ENCODE assay signal across 7 mouse cellular contexts in genomic region chr10:80227166-80227539, GRCm38 (mm10). TPM values are rescaled to one million over a fixed set of nuclear protein-coding genes. Genes with fewer than 3 reads are reported as not detected.
DNase-seq lines count a peak whose midpoint lies in the region; ATAC-seq and TF ChIP-seq lines count a peak whose summit lies in the region.

No protein-coding gene starts in this region.

- no peak for TF ChIP-seq POLR2A in small intestine, adult 2 months (IDR thresholded peaks at IDR 0.05; ENCODE audit: low read depth, low read length)

- peak overlapping the region; percentile 94 for H3K4me2 ChIP-seq in lung, embryonic 16.5 days (ENCODE audit: low read depth, low read length)
- peak overlapping the region; percentile 91 for H3K4me2 ChIP-seq in limb, embryonic 11.5 days (ENCODE audit: low read depth, severe bottlenecking)

- DNase-seq in lung, adult 18-20 months = no peak
- DNase-seq in limb, embryonic 11.5 days (ENCODE audit: low spot score) = no peak
- no peak for DNase-seq in left cerebral cortex, postnatal 14 days (ENCODE audit: low spot score in 2 of 2)
- no peak for DNase-seq in cerebellum, adult 11-12 months

- peaks cover 24% of the 10 kb centered on the region for H3K4me1 ChIP-seq in lung, embryonic 16.5 days (replicated peaks; ENCODE audit: control insufficient read depth, insufficient read depth, low read length)
- H3K4me1 ChIP-seq in erythroblast, embryonic 14.5 days (ENCODE audit: control insufficient read depth) = peaks cover 37% of the 10 kb centered on the region
- peaks cover 25% of the 10 kb centered on the region for H3K4me1 ChIP-seq in limb, embryonic 11.5 days (ENCODE audit: control insufficient read depth, insufficient read depth, low read length)
- peaks cover 9% of the 10 kb centered on the region for H3K4me1 ChIP-seq in small intestine, adult 2 months (ENCODE audit: control insufficient read depth, insufficient read depth, insufficient read length, low read length)

- no peak for TF ChIP-seq CTCF in small intestine, adult 2 months (IDR thresholded peaks at IDR 0.05; ENCODE audit: extremely low read depth, insufficient read length, insufficient replicate concordance, low read depth, low read length)

- no peaks in the 10 kb centered on the region for H3K9me3 ChIP-seq in lung, embryonic 16.5 days (ENCODE audit: control insufficient read depth, low read length)
- H3K9me3 ChIP-seq in erythroblast, embryonic 14.5 days (ENCODE audit: control insufficient read depth, low read length) = no peaks in the 10 kb centered on the region
- no peaks in the 10 kb centered on the region for H3K9me3 ChIP-seq in limb, embryonic 11.5 days (ENCODE audit: control insufficient read depth, low read length)

- peak overlapping the region; percentile 97 for H3K9ac ChIP-seq in lung, embryonic 16.5 days (ENCODE audit: low read length)
- H3K9ac ChIP-seq in limb, embryonic 11.5 days (ENCODE audit: low read length) = peak overlapping the region; percentile 97

- WGBS in lung, embryonic 16.5 days = 3% methylated on average over 10 of the region's 10 CpGs
- WGBS in limb, embryonic 11.5 days = 11% methylated on average over 10 of the region's 10 CpGs
- WGBS in small intestine, adult 2 months = 3% methylated on average over 10 of the region's 10 CpGs

- no peaks in the 10 kb centered on the region for H3K27me3 ChIP-seq in lung, embryonic 16.5 days (ENCODE audit: control insufficient read depth, insufficient read depth, low read depth, low read length)
- H3K27me3 ChIP-seq in erythroblast, embryonic 14.5 days (ENCODE audit: control insufficient read depth) = peaks cover 8% of the 10 kb centered on the region
- H3K27me3 ChIP-seq in limb, embryonic 11.5 days (ENCODE audit: control insufficient read depth, insufficient read depth, low read length) = no peaks in the 10 kb centered on the region
- H3K27me3 ChIP-seq in small intestine, adult 2 months (ENCODE audit: control insufficient read depth, insufficient read depth, low read length) = no peaks in the 10 kb centered on the region

- intact Hi-C loops in left cerebral cortex, postnatal 14 days (cut with DNase I) = no loop called here

- peak overlapping the region; percentile 87 for H3K4me3 ChIP-seq in lung, embryonic 16.5 days (ENCODE audit: low read length)
- peak overlapping the region; percentile 84 for H3K4me3 ChIP-seq in erythroblast, embryonic 14.5 days (replicated peaks)
- peak overlapping the region; percentile 88 for H3K4me3 ChIP-seq in limb, embryonic 11.5 days (ENCODE audit: low read depth, low read length)
- peak overlapping the region; percentile 83 for H3K4me3 ChIP-seq in small intestine, adult 2 months (ENCODE audit: low read depth, low read length)

- H3K36me3 ChIP-seq in lung, embryonic 16.5 days (ENCODE audit: control insufficient read depth, insufficient read depth, low read length) = peaks cover 16% of the 10 kb centered on the region
- peaks cover 43% of the 10 kb centered on the region for H3K36me3 ChIP-seq in erythroblast, embryonic 14.5 days (ENCODE audit: control insufficient read depth)
- H3K36me3 ChIP-seq in limb, embryonic 11.5 days (ENCODE audit: control insufficient read depth, insufficient read depth, low read length) = peaks cover 16% of the 10 kb centered on the region
- peaks cover 18% of the 10 kb centered on the region for H3K36me3 ChIP-seq in small intestine, adult 2 months (ENCODE audit: control insufficient read depth, insufficient read depth, low read length)

- peak overlapping the region; percentile 92 for H3K27ac ChIP-seq in lung, embryonic 16.5 days (ENCODE audit: low read length)
- H3K27ac ChIP-seq in limb, embryonic 11.5 days (replicated peaks; ENCODE audit: low read depth, low read length) = peak overlapping the region; percentile 91; the same call in 1 of the 2 replicates
- H3K27ac ChIP-seq in small intestine, adult 2 months (ENCODE audit: insufficient read depth, low read depth, low read length) = 0 out of 2 replicates have a peak overlapping the region, but pooled peaks have one; percentile 12

- no peak for ATAC-seq in lung, embryonic 16.5 days (ENCODE audit: low read depth)
- no peak for ATAC-seq in limb, embryonic 11.5 days (ENCODE audit: insufficient number of reproducible peaks, low FRiP score, low TSS enrichment, low read depth)

RNA-seq across cellular contexts. Expression of gene Mum1, which starts 0.9 kb away (rescaled TPM):
- polyA plus RNA-seq in lung, embryonic 16.5 days (2015; fragmentation: Nextera tagmentation; extraction: Ambion mirVana) = 66.4 and 68.7 TPM in 2 replicates
- polyA plus RNA-seq in erythroblast, embryonic 14.5 days (2012) = 4.2 and 4.7 TPM in 2 replicates
- polyA plus RNA-seq in limb, embryonic 11.5 days (2014; fragmentation: Nextera tagmentation; extraction: Ambion mirVana) = 84.6 and 87.1 TPM in 2 replicates
- polyA plus RNA-seq in small intestine, adult 2 months (2012; rRNA removed) = 11.6 and 23.7 TPM in 2 replicates
- total RNA-seq in left cerebral cortex, postnatal 14 days (2021) = 10 to 100 TPM; 39.4 to 41.5 TPM

RNA-seq across cellular contexts. Expression of gene Ndufs7, which starts 21.8 kb away (rescaled TPM):
- 313 and 320 TPM in 2 replicates for polyA plus RNA-seq in lung, embryonic 16.5 days (2015; fragmentation: Nextera tagmentation; extraction: Ambion mirVana)
- 19.0 and 28.9 TPM in 2 replicates for polyA plus RNA-seq in erythroblast, embryonic 14.5 days (2012)
- polyA plus RNA-seq in limb, embryonic 11.5 days (2014; fragmentation: Nextera tagmentation; extraction: Ambion mirVana) = 266 and 281 TPM in 2 replicates
- polyA plus RNA-seq in small intestine, adult 2 months (2012; rRNA removed) = 800 and 1,176 TPM in 2 replicates
- total RNA-seq in left cerebral cortex, postnatal 14 days (2021) = 100 to 1,000 TPM; 171 to 187 TPM

RNA-seq across cellular contexts. Expression of gene Gamt, which starts 33.7 kb away (rescaled TPM):
- 27.5 and 32.8 TPM in 2 replicates for polyA plus RNA-seq in lung, embryonic 16.5 days (2015; fragmentation: Nextera tagmentation; extraction: Ambion mirVana)
- polyA plus RNA-seq in erythroblast, embryonic 14.5 days (2012) = 0.11 and 0.20 TPM in 2 replicates
- polyA plus RNA-seq in limb, embryonic 11.5 days (2014; fragmentation: Nextera tagmentation; extraction: Ambion mirVana) = 18.9 and 20.1 TPM in 2 replicates
- 13.1 and 55.2 TPM in 2 replicates for polyA plus RNA-seq in small intestine, adult 2 months (2012; rRNA removed)
- 10 to 100 TPM; 20.7 to 29.7 TPM for total RNA-seq in left cerebral cortex, postnatal 14 days (2021)

RNA-seq across cellular contexts. Expression of gene Dazap1, which starts 34.1 kb away (rescaled TPM):
- 45.4 and 50.6 TPM in 2 replicates for polyA plus RNA-seq in lung, embryonic 16.5 days (2015; fragmentation: Nextera tagmentation; extraction: Ambion mirVana)
- polyA plus RNA-seq in erythroblast, embryonic 14.5 days (2012) = 76.5 and 84.5 TPM in 2 replicates
- 51.7 and 55.6 TPM in 2 replicates for polyA plus RNA-seq in limb, embryonic 11.5 days (2014; fragmentation: Nextera tagmentation; extraction: Ambion mirVana)
- 46.6 and 89.3 TPM in 2 replicates for polyA plus RNA-seq in small intestine, adult 2 months (2012; rRNA removed)
- 10 to 100 TPM; 84.3 to 84.9 TPM for total RNA-seq in left cerebral cortex, postnatal 14 days (2021)

RNA-seq across cellular contexts. Expression of gene Efna2, which starts 47.9 kb away (rescaled TPM):
- 11.0 and 12.1 TPM in 2 replicates for polyA plus RNA-seq in lung, embryonic 16.5 days (2015; fragmentation: Nextera tagmentation; extraction: Ambion mirVana)
- polyA plus RNA-seq in erythroblast, embryonic 14.5 days (2012) = 0.10 and 0.16 TPM in 2 replicates
- polyA plus RNA-seq in limb, embryonic 11.5 days (2014; fragmentation: Nextera tagmentation; extraction: Ambion mirVana) = 51.3 and 54.8 TPM in 2 replicates
- polyA plus RNA-seq in small intestine, adult 2 months (2012; rRNA removed) = 1.5 and 1.8 TPM in 2 replicates
- total RNA-seq in left cerebral cortex, postnatal 14 days (2021) = 10 to 100 TPM; 13.9 to 14.3 TPM

Comparison
In these comparisons a context has a peak if more than half of its experiments do, and no peak if none do; other contexts are left out.
1. H3K27ac ChIP-seq: peak in every context shown above with its lines; median percentile 92 in lung, embryonic 16.5 days; 91 in limb, embryonic 11.5 days; 12 in small intestine, adult 2 months.
2. RNA of gene Gamt, which starts 33.7 kb away (polyA plus RNA-seq): 27.5 to 32.8 TPM in lung, embryonic 16.5 days, 18.9 to 20.1 TPM in limb, embryonic 11.5 days and 13.1 to 55.2 TPM in small intestine, adult 2 months; 0.11 to 0.20 TPM in erythroblast, embryonic 14.5 days; every median in the first group is over 10 times any median in the second.
3. Peak in every context shown above with its lines, with median percentiles within 50 percentile points of each other: H3K4me3 ChIP-seq.